Mouse (Mus musculus): ENCODE data around the gene Cep250. TPM values are rescaled to one million over a fixed set of nuclear protein-coding genes. Genes with fewer than 3 reads are reported as not detected.
"Not testable (repeated sequence)": the region's sequence is repeated elsewhere in the genome, so short reads cannot be mapped to it uniquely, and the experiment has no call there.

The Cep250 gene
- 10 to 100 TPM; 12.6 to 27.5 (median 19.7) TPM for total RNA-seq (2022)

DNA sequence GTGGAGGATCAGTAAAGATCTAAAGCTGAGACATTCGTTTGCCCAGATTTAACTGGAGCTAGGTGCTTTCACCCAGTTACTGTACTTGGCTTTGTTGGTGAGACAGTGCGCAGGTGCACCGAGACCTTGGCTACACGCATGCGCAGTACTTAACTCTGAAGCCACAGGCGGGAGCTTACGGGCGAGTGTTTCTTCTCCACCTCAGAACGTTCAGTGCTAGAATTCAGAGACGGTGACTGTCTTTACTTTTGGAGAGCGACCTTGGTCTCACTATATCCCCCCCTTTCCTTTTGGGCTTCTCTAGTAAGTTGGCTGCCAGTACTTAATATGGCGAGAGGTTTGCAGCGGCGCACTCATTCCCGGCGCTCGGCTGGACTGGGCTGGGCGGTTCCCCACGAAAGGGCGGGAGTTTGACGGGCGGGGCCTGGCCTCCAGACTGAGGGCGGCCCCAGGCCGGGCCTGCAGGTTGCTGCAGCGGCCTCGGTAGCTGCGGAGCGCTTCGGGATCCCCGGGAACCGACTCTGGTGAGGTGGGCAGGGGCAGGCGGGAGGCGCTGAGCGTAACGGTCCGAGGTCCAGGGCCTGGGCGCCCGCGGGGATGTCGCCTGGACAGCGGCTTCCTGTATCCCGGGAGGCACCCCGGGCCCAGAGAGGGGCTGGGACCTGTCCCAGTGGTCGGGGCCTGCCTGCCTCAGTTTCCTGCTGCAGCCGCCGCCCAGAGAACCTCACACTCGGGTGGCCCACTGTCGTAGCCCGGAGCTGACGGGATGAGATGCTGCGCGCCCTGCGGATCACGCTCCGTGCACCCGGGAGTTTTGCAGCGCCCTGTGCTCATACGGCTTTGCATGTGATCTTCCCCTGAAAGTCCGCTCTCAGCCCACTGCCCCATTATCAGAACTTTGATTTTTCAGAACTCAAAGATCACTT lies at the start of gene Cep250:
Gene Cep250 (plus strand): TSS at position 325 of the 926 bp plus-strand sequence.
- DNase-seq, result peak; percentile 88

DNA sequence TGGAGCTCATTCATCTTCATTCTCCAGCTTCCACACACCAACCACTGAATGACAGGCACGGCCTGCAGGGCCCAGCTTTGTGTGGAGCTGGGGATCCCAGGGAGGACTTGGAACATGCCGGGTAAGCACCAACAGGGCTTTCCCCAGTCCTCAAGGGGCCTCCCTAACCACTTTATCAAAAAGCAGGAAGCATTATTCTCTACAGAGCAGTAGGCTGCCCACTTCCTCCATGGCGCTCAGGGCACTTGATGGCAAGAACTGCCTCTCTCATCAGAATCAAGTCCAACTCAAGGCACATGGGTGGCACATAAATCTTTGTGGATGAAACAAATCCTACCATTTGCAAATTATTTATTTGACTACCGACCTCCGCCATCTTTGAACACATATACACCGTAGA lies 41.6 kb upstream of the Cep250 start:
- no peak for DNase-seq

DNA sequence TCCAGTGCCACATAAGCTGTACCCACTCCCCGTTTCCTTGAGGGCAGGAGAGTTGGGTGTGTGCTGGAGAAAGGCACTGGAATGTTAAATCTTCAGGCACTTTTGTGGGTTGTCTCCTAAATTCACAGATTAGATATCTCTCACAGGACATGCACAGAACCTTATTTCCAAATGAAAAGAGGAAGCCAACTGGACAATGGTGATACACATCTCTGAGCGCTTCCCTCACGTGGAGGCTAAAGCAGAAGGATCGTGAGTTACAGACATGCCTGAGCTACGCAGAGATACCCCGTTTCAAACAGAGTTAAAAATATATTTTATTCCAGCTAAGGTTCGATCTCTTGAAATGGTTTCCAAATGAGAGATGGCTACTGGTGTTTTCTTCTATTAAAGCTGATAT lies 33.1 kb upstream of the Cep250 start:
- no peak for DNase-seq

DNA sequence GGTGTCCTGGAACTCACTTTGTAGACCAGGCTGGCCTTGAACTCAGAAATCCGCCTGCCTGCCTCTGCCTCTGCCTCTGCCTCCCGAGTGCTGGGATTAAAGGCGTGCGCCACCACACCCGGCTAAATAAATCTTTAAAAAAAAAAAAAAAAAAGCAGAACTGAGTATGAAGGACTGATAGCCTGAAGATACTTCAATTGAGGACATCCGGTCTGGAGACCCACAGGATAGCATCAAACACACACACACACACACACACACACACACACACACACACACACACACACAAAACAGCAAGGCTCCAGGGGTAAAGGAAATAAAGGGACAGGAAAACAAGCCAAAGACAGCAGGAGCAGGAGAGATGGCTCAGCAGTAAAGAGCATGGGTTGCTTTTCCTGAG lies 31.0 kb upstream of the Cep250 start:
- DNase-seq, result not testable (repeated sequence)

DNA sequence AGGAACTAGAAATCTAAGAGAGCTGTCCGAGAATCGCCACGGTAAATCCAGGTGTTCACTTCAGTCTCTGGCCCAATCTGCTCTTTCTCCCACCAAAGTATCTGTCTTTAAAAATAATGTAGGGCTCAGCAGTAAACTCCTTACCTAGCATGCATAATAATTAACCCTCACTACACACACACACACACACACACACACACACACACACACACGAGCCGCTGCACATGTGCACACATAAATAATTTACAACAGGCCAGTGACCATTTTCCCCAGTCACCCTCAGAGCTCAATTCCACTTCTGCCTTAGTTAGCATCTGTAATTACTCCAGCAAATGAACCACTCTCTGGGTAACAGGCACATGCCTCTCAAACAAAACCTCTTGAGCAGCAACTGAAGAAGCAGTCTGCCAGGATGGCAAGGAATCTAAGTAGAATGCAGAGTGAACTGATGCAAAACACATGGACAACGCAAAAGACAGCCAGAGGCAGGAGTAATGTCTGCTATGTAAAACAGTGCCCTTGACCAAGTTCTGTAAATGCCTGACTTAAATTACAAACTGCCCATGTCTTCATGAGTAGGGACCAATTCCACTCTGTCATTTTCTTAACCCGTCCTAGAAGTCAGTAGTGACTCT lies 27.4 kb upstream of the Cep250 start:
- no peak for DNase-seq

DNA sequence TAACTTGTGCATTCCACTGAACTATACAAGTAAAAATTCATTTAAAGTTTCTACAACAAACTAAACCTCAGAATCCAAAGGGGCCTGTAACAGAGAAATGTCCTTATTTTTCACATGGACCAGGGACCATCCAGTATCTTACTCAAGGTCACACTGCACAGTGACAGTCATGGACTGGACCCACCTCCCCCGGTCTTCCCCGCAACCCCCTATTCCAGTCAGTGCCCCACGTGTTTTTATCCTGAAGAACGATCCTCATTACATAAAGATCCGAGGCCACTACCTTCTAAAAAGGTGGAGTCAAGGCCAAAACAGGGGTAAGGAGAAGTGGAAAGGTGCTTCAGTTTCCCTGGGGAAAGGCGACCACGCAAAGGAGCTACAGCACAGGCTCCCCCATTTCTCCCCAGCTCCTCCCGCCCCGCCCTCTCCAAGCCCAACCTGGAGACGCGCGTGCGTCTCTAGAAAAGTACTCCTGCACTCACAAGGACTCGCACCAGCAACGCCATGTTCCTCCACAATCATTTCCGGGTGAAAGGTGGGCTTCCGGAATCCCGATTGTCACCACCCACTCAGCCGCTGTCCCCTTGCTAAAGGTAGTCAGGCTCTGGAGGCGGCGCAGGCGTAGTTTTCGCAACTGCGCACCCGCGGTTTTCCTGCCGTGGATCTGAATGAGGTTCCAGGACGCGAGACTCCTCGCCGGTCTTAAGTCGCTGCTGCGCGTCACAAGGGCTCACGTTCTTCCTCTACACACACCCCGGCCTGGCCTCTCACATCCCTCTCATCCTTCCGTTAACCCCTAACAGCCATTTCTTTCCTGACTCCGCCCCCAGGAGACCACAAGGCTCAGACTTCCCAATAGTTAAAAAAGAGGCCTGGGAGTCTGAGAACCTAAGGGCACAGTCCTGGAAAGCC lies 26.5 kb upstream of the Cep250 start, which contains the start of gene Uqcc1:
Gene Uqcc1 (minus strand): TSS at position 780 of the 912 bp plus-strand sequence.
- peak; percentile 94 for DNase-seq

DNA sequence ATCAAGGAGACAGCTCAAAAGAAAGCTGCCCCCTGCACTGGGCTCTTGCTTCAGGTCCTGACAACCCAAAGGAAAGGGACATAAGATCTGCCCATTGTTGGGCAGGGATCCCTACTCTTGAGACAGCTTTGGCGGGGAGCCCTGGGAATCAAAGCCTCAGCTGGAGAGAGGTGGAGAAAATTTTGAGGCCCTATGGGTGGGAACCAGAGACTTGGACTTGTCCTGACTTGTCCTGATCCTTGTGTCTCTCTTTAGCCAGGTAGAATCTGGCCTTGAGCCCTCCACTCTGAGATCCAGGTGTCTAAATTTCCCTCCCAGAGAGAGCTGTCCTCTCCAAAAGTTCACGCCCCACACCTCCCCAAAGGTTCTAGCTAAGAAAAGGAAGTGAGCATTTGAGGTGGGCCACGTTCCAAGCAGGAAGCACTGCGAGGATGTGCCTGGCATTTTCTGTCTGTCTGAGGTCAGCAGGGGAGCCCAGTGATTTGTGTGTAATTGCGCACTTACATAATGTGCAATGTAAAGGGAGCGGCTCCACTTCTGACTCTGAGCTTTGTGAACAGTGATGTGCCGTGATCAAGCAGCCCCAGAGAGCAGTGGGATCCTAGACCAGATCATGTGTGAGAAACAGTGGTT lies 16.2 kb upstream of the Cep250 start:
- no peak for DNase-seq

DNA sequence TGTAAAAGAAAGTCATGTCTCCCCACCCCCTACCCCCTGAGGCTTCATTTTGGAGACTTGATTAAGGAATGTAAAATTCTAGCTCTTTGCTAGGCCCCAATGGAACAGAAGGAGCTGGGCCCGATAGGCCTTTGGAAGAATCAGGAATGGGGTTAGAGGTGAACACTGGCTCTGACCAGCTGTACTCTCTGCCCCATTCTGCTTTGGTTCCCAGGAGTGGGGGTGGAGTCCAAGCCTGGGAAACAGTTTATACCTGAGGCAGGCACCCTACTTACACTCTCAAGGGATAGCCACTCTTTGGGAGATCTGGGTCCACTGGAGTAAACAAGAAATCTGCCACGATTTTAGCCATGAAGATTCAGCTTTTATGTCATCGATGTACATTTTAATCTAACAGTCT lies 15.6 kb upstream of the Cep250 start, which contains the start of gene Gm15557:
Gene Gm15557 (plus strand): TSS at position 48 of the 400 bp plus-strand sequence.
- no peak for DNase-seq

DNA sequence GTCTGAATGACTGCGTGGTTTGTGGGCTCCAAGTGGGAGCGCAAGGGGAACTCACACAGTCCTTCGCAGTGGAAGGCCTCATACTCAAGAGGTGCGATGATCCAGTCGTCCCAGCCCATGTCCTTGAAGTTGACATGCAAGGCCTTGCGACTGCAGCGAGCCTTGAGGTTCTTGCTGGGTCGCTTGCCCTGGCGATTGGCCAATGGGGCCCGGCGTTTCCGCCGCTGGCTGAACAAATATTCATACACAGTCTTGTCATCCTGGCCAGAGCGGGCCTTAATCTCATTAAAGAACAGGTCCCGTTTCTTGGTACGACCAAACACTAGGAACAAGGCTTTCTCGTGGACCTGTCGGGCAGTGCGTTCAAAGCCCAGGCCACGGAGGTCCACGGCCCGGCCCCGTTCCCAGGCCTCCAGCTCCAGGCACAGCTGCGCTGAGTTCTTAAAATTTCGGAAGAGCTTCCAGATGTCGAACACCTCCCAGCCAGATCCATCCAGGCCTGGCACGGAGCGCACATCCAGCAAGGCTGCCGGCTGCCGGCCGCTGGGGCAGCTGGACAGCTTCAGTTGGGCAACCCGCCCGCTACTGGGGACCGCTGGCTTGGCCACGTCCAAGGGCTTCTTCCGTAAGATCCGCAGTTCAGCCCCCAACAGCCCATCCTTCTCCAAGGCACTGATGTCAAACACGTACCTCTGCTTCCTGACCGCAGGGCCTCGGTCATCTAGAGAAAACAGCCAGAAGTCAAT lies 14.4 kb upstream of the Cep250 start:
- DNase-seq, result peak; percentile 77

DNA sequence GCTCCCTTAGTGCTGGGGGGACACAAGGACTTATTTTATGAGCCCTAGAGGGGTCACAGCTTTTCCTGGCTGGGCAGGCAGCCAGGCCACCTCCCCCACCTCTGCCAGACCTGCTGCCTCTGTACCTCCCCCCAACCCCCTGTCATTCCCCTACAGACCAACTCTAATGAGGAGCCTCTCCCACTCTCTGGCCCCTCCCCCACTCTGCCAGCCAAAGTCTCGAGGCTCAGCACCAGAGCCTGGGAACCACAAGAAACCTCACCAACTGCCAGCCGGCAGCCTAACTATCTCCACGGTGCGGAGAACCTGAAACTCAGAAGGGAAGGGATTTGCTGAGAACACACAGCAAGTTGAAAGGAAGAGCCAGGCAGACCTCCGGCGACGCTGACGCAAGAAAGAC lies 12.8 kb upstream of the Cep250 start:
- no peak for DNase-seq

DNA sequence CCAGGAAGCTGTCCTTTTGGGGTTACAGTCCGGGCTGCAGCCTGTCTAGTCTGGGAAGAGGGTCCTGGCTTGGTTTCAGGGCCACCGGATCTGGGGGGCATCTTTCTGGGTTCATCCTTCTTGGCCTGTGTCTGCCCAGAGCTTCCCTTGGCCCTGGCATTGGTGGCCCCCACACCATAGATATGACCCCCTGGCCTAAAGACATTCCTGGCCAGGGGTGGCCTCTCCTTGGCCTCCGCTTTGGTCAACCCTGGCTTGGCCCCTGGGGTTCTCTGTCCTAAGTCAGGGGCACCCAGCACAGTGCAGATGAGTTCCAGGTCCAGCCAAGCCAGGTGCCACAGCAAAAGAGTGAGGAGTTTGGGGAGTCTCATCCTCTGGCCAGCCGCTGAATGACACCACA lies 11.6 kb upstream of the Cep250 start:
- no peak for DNase-seq

DNA sequence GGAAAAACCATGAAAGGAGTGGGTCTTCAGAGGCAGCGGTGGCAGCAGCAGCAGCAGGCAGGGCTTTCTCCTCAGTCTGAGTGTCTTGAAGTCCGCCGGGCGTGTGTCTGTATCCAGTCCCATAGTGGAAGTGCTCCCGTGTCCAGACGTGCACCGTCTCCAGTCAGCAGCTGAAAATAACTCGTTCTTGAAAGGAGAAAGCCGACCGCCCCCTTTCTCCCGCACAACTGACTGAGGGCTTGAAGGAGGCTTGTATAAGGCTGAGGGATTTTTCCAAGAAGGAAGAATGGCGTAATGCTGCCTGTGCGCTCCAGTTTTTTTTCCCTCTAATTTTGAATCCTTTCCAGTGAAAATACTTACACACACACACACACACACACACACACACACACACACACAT lies 11.1 kb upstream of the Cep250 start, which contains the start of gene Gdf5:
Gene Gdf5 (minus strand): TSS at position 244 of the 400 bp plus-strand sequence.
- DNase-seq, result no peak

DNA sequence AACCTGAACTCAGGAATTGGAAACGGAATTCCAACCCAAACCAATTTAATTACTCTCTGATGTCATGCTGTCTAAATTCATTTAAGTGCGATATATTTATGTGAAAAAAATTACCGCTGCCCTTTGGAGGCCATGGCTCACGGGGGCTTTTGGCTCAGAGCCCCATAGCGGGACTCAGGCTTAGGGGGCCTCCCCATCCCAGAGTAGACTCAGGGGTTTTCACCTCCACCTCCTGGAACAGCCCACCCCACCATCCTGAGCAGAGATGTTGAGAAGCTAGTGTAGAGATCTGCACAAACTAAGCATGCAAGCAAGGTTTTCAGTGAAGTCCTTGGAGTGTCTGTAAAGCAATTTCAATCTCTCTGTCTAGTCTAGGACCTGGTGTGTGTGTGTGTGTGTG lies 10.7 kb upstream of the Cep250 start:
- no peak for DNase-seq

DNA sequence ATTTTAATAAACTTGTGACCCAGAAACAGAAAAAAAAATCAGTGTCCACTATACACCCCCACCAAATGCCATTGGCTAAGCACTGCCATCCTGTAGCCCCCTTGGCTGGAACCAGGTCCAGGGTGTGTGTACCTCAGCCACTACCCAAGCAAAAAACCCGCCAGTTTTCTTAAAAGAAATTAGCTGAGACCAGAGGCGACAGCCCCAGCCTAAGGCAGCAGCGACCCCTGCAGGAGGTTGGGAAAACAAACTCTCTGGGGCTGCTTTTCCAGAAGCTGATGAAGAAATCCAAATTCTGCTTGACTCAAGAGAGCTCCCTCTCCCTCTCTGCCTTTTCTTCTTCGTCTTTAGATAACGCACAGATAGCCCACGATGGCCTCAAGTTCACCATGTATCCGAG lies 10.2 kb upstream of the Cep250 start:
- DNase-seq, result peak; percentile 60

DNA sequence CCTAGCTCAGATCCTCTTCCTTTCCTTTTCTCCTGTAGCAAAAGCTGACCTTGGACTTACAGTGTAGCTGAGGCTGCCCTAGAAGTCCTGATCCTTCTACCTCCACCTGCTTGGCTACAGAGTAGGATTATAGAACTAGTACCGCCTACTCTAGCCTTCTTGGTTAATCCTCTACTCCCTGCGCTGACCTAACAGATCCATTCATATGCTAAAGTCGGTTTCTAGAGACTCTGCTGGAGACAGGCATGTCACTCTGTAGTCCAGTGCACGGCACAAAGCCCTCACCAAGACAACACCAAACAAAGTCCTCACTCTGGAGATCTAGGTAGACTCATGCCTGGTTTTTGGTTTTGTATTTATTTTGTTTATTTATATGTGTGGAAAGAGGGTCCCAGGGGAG lies 9.8 kb upstream of the Cep250 start:
- no peak for DNase-seq

DNA sequence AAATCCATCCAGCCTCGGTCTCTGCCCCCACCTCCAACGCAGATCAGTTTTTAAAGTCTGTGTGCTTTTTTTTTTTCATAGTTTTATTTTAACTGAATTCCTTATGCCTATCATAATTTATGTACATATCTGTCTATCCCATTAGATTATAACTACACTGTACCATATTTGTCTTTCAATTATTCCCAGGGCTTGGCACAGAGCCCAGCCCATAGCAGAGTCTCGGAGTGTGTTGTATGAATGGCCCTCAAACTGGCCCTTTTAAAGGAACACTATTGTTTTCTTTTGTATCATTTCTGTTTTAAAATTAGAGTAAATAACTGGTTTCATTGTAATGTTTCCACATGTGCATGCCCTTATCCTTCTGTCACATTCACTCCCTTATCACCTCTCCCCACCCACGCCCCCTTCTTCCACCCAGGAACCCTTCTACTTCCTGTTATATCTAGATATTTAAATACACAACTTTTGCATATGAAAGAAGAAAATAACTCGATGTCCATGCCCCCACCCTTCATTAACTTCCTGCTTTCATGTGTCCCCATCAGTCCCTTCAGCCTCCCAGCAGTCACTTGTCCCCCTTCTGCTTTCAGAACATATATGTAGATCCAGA lies 8.8 kb upstream of the Cep250 start:
- DNase-seq, result no peak

DNA sequence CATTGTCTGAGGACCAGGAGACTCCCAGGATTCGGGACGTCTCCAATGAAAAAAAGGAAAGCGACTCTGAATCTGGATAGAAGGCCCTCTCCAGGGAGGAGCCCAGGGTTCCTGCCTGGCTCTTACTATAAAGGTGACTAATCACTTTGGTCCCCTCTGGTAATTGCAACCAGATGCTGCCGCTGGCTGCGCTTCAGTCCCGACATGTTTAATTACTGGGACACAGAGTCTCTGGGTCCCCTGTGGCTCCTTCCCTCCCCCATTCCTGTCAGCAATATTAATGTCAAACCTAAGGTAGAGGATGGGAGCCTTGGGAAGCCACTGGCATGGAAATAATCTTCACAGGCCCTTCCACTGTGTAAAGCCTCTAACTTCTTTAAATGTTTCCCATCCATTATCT lies 6.9 kb upstream of the Cep250 start:
- DNase-seq, result no peak

DNA sequence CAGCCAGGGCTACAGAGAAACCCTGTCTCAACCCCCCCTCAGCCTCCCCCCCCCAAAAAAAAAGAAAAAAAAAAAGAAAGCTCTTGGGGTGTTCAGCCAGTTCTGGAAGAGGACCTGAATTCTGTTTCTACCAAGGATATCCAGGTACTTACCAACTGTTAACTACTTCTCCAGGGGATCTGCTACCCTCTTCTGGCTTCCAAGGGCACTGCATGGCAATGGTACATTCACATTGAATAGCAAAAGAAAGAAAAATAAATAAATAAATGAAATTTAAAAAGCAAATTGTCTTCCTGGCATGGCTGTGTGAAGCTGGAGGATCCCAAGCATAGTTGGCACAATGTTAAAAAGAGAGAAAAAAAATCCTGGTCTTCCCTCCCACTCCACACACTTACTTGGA lies 4.3 kb upstream of the Cep250 start:
- peak; percentile 45 for DNase-seq

DNA sequence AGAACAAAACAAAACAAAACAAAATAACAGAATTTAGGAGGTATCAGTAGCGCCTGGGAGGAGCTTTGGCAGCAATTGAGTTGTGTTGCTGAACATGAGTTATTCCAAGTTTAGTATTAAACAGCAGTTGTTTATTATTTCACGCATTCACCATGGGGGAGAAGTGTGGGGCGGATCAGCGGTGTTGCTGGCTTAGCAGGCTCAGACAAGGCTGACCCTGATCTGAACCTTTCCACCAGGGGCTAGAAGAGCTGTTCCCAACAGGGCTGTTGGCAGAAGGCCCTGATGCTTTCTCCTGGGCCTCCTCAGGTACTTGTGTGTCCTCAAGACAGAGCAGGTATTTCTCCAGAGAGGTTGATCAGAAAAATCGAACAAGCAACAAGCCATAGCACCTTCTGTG lies 3.7 kb downstream of the Cep250 start:
- DNase-seq, result no peak

DNA sequence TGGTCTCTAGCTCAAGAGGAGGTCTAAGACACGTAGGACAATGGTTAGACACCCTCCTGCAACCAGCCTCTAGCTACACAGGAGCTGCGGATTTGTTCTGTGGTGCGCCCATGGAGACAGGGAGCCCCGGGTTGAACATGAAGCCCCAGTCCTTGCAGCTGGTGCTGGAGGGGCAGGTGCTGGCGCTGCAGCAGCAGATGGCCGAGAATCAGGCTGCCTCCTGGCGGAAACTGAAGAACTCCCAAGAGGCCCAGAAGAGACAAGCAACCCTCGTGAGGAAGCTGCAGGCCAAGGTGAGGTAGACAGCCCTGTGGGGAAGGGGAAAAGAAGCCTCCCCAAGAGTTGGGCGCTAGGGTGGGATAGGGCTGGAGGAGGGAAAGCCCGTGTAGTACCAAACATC lies 5.6 kb downstream of the Cep250 start:
- DNase-seq, result no peak

DNA sequence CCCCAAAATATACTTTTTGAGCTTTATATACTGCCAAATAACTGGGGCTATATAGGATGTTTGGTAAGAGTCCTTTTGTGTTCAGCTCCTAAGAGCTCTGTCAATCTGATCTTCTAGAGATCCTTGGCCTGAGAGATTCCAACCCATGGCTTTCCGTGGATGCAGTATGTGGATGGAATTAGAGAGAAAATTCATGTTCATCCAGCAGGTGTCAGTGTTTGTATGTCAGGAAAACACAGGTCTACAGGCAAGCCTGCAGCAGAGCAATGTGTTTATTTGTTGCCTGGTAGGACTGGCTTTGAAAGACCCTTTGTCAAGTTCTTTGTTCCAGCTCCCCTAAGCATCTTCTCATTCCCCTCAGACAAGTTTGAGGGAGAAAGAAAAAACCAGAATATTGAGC lies 6.7 kb downstream of the Cep250 start:
- no peak for DNase-seq
